Mouse (Mus musculus) embryonic fibroblast, embryonic 13.5 days (primary cell): ENCODE data around the gene Fem1a. TPM values are rescaled to one million over a fixed set of nuclear protein-coding genes. Genes with fewer than 3 reads are reported as not detected.
A peak's percentile ranks its signal among the peaks of the same experiment; 100 is the strongest.

Source experiments
- H3K27ac ChIP-seq: 2 replicates; pipeline ENCODE4 v1.5.1; 2012; ENCODE audit warnings: low read length, control low read depth, inconsistent platforms; ENCODE audit not compliant: insufficient read depth
- H3K4me1 ChIP-seq: 2 replicates; pipeline ENCODE4 v1.6.1; 2011; ENCODE audit warnings: low read length; ENCODE audit not compliant: control insufficient read depth, insufficient read depth
- H3K4me3 ChIP-seq: 2 replicates; pipeline ENCODE4 v1.5.1; 2011; ENCODE audit warnings: mild to moderate bottlenecking, control low read depth, low read length; ENCODE audit not compliant: insufficient read depth
- CTCF ChIP-seq: IDR thresholded peaks from 2 replicates; pipeline ENCODE4 v1.5.1; 2011; ENCODE audit warnings: mild to moderate bottlenecking, control low read depth, low read length, moderate library complexity, borderline replicate concordance; ENCODE audit not compliant: insufficient read depth
- POLR2A ChIP-seq: IDR thresholded peaks from 2 replicates; pipeline ENCODE4 v1.6.1; 2011; ENCODE audit warnings: low read depth, mild to moderate bottlenecking, control low read depth, low read length, moderate library complexity
- polyA plus RNA-seq: library from polyadenylated mRNA; stranded (reverse); fragments of >200 nt; gene quantifications from 2 replicates; pipeline ENCODE4 v1.2.4, GENCODE M21; 2011; ENCODE audit warnings: low read depth; ENCODE audit not compliant: missing spikeins, insufficient read length

Fem1a gene
- polyA plus RNA-seq, 1 experiment: 9.7 TPM

GRCm38 (mm10) chr17:56219251-56219650 is 37.4 kb upstream of the Fem1a start:
- no peaks in the 10 kb centered on the region; the same call in 1 of the 2 replicates for H3K4me1 ChIP-seq
- 0 out of 2 replicates have a peak overlapping the region, but pooled peaks have one; percentile 4 for H3K27ac ChIP-seq
- TF ChIP-seq POLR2A: no peak
- TF ChIP-seq CTCF: no peak
- peak overlapping the region; percentile 61 for H3K4me3 ChIP-seq

GRCm38 (mm10) chr17:56219805-56220204 is 36.8 kb upstream of the Fem1a start:
- TF ChIP-seq CTCF (no peak), POLR2A (no peak)
- peak overlapping the region; percentile 9; the same call in 1 of the 2 replicates for H3K4me3 ChIP-seq
- H3K4me1 ChIP-seq: no peaks in the 10 kb centered on the region; the same call in 1 of the 2 replicates
- H3K27ac ChIP-seq: no peak overlapping the region

GRCm38 (mm10) chr17:56224916-56225315 is 31.7 kb upstream of the Fem1a start:
- H3K27ac ChIP-seq: no peak overlapping the region
- no peaks in the 10 kb centered on the region for H3K4me1 ChIP-seq
- TF ChIP-seq POLR2A (no peak), CTCF (no peak)
- H3K4me3 ChIP-seq: no peak overlapping the region

- no peak overlapping the region for H3K4me3 ChIP-seq
- H3K27ac ChIP-seq: no peak overlapping the region
- no peak for TF ChIP-seq CTCF
- no peak for TF ChIP-seq POLR2A
- no peaks in the 10 kb centered on the region for H3K4me1 ChIP-seq
These were observed 30.0 kb upstream of the Fem1a start for GRCm38 (mm10) chr17:56226566-56226965.

GRCm38 (mm10) chr17:56229943-56230342 is 26.7 kb upstream of the Fem1a start:
- TF ChIP-seq CTCF (no peak), POLR2A (no peak)
- Histone ChIP-seq H3K4me1 (no peaks in the 10 kb centered on the region), H3K4me3 (no peak overlapping the region), H3K27ac (no peak overlapping the region)

GRCm38 (mm10) chr17:56233389-56233788 is 23.2 kb upstream of the Fem1a start:
- Histone ChIP-seq H3K27ac (no peak overlapping the region), H3K4me1 (no peaks in the 10 kb centered on the region), H3K4me3 (no peak overlapping the region)
- TF ChIP-seq CTCF (no peak), POLR2A (no peak)

GRCm38 (mm10) chr17:56233818-56234469 is 22.7 kb upstream of the Fem1a start:
- Histone ChIP-seq H3K27ac (no peak overlapping the region), H3K4me3 (no peak overlapping the region), H3K4me1 (no peaks in the 10 kb centered on the region)
- TF ChIP-seq POLR2A: no peak
- no peak for TF ChIP-seq CTCF

- TF ChIP-seq CTCF (no peak), POLR2A (no peak)
- H3K4me1 ChIP-seq: no peaks in the 10 kb centered on the region
- H3K27ac ChIP-seq: no peak overlapping the region
- H3K4me3 ChIP-seq: no peak overlapping the region
These were observed 14.8 kb upstream of the Fem1a start for GRCm38 (mm10) chr17:56241541-56242401.

- TF ChIP-seq POLR2A (no peak), CTCF (no peak)
- no peak overlapping the region for H3K27ac ChIP-seq
- no peak overlapping the region for H3K4me3 ChIP-seq
- no peaks in the 10 kb centered on the region for H3K4me1 ChIP-seq
These were observed 11.0 kb upstream of the Fem1a start for GRCm38 (mm10) chr17:56245608-56246007.
